Mouse (Mus musculus) neural tube, embryonic 14.5 days (tissue): ENCODE data around the gene Sorcs1. TPM values are rescaled to one million over a fixed set of nuclear protein-coding genes. Genes with fewer than 3 reads are reported as not detected.

Source experiments
- ATAC-seq: fragments of 200-750 bp; cut with Nextera tagmentation; 2 replicates; pipeline ENCODE4 v1.8.0; 2017; ENCODE audit warnings: low read depth, mild to moderate bottlenecking, moderate TSS enrichment, moderate library complexity
- H3K27ac ChIP-seq: fragments of 300-500 bp; sonication (generic); 2 replicates; pipeline ENCODE4 v1.5.1; 2014; ENCODE audit warnings: low read depth, mild to moderate bottlenecking, control low read depth, low read length, moderate library complexity, mixed read lengths
- H3K27me3 ChIP-seq: fragments of 300-500 bp; sonication (generic); 2 replicates; pipeline ENCODE4 v1.6.1; 2014; ENCODE audit warnings: low read length; ENCODE audit not compliant: control insufficient read depth, insufficient read depth
- H3K36me3 ChIP-seq: fragments of 300-500 bp; sonication (generic); 2 replicates; pipeline ENCODE4 v1.6.1; 2014; ENCODE audit warnings: low read length, mixed read lengths; ENCODE audit not compliant: control insufficient read depth, insufficient read depth
- H3K4me1 ChIP-seq: fragments of 300-500 bp; sonication (generic); 2 replicates; pipeline ENCODE4 v1.6.1; 2014; ENCODE audit warnings: low read length; ENCODE audit not compliant: control insufficient read depth, insufficient read depth
- H3K4me2 ChIP-seq: fragments of 300-500 bp; sonication (generic); 2 replicates; pipeline ENCODE4 v1.6.1; 2014; ENCODE audit warnings: mild to moderate bottlenecking, low read depth, low read length, control low read depth
- H3K4me3 ChIP-seq: fragments of 300-500 bp; sonication (generic); 2 replicates; pipeline ENCODE4 v1.5.1; 2014; ENCODE audit warnings: low read depth, low read length, control low read depth, mixed read lengths
- H3K9ac ChIP-seq: fragments of 300-500 bp; sonication (generic); replicated peaks from 2 replicates; pipeline ENCODE4 v1.6.1; 2014; ENCODE audit warnings: low read depth, mild to moderate bottlenecking, control low read depth, low read length, mixed read lengths
- H3K9me3 ChIP-seq: fragments of 300-500 bp; sonication (generic); 2 replicates; pipeline ENCODE4 v1.6.1; 2016; ENCODE audit warnings: low read length; ENCODE audit not compliant: control insufficient read depth
- WGBS: fragments of 180-500 bp; shearing (Covaris S2); extraction: QIAGEN DNeasy Blood & Tissue Kit; methylation state at CpG from one replicate; pipeline ENCODE4 v1.1.7; 2014; 5-methylcytosine and 5-hydroxymethylcytosine counted together
- polyA plus RNA-seq: library from polyadenylated mRNA; unstranded; fragments of >200 nt; fragmentation: Nextera tagmentation; extraction: Ambion mirVana; gene quantifications from 2 replicates; pipeline ENCODE4 v1.2.1, GENCODE M21; 2014

The Sorcs1 gene
- polyA plus RNA-seq, 1 experiment from 2014 or later = 17.9 TPM

GRCm38 (mm10) chr19:50652750-50653149 is 25.7 kb downstream of the Sorcs1 start:
- ATAC-seq = no peak
- Histone ChIP-seq H3K36me3 (no peaks in the 10 kb centered on the region), H3K4me1 (no peaks in the 10 kb centered on the region), H3K27me3 (no peaks in the 10 kb centered on the region), H3K4me3 (no peak overlapping the region), H3K27ac (no peak overlapping the region), H3K9me3 (no peaks in the 10 kb centered on the region), H3K9ac (no peak overlapping the region), H3K4me2 (no peak overlapping the region)
- WGBS = 81% methylated on average over 5 of the region's 5 CpGs

GRCm38 (mm10) chr19:50643836-50644235 is 34.6 kb downstream of the Sorcs1 start:
- H3K27ac ChIP-seq = no peak overlapping the region
- H3K36me3 ChIP-seq = no peaks in the 10 kb centered on the region
- ATAC-seq = no peak
- H3K9me3 ChIP-seq = no peaks in the 10 kb centered on the region
- H3K4me2 ChIP-seq = no peak overlapping the region
- no peak overlapping the region for H3K9ac ChIP-seq
- WGBS = 35% methylated on average over 1 of the region's 1 CpGs
- H3K27me3 ChIP-seq = no peaks in the 10 kb centered on the region
- H3K4me3 ChIP-seq = no peak overlapping the region
- H3K4me1 ChIP-seq = peaks cover 5% of the 10 kb centered on the region; the same call in 1 of the 2 replicates

- H3K27ac ChIP-seq = no peak overlapping the region
- no peaks in the 10 kb centered on the region for H3K36me3 ChIP-seq
- no peak overlapping the region for H3K9ac ChIP-seq
- ATAC-seq = no peak
- H3K27me3 ChIP-seq = no peaks in the 10 kb centered on the region
- H3K4me3 ChIP-seq = no peak overlapping the region
- WGBS = 71% methylated on average over 1 of the region's 1 CpGs
- no peaks in the 10 kb centered on the region for H3K9me3 ChIP-seq
- H3K4me2 ChIP-seq = no peak overlapping the region
- H3K4me1 ChIP-seq = peaks cover 5% of the 10 kb centered on the region; the same call in 1 of the 2 replicates
Measured at GRCm38 (mm10) chr19:50642121-50642520, 36.3 kb downstream of the Sorcs1 start.

GRCm38 (mm10) chr19:50640251-50641032 is 38.0 kb downstream of the Sorcs1 start:
- Histone ChIP-seq H3K36me3 (no peaks in the 10 kb centered on the region), H3K4me1 (peaks cover 5% of the 10 kb centered on the region; the same call in 1 of the 2 replicates), H3K9me3 (no peaks in the 10 kb centered on the region), H3K27me3 (no peaks in the 10 kb centered on the region), H3K4me3 (no peak overlapping the region), H3K4me2 (no peak overlapping the region), H3K9ac (no peak overlapping the region), H3K27ac (no peak overlapping the region)
- whole genome bisulfite sequencing = 48% methylated on average over 8 of the region's 8 CpGs
- ATAC-seq = no peak

- Histone ChIP-seq H3K9me3 (no peaks in the 10 kb centered on the region), H3K4me2 (no peak overlapping the region), H3K27ac (no peak overlapping the region), H3K27me3 (no peaks in the 10 kb centered on the region), H3K4me3 (no peak overlapping the region), H3K4me1 (peaks cover 5% of the 10 kb centered on the region; the same call in 1 of the 2 replicates), H3K9ac (no peak overlapping the region), H3K36me3 (no peaks in the 10 kb centered on the region)
- 73% methylated on average over 6 of the region's 6 CpGs for WGBS
- no peak for ATAC-seq
Measured at GRCm38 (mm10) chr19:50638176-50638575, 40.3 kb downstream of the Sorcs1 start.

- Histone ChIP-seq H3K9me3 (no peaks in the 10 kb centered on the region), H3K27me3 (no peaks in the 10 kb centered on the region), H3K4me1 (no peaks in the 10 kb centered on the region), H3K4me2 (no peak overlapping the region), H3K9ac (no peak overlapping the region), H3K27ac (no peak overlapping the region), H3K4me3 (no peak overlapping the region), H3K36me3 (no peaks in the 10 kb centered on the region)
- ATAC-seq = no peak
- WGBS = 49% methylated on average over 9 of the region's 9 CpGs
Measured at GRCm38 (mm10) chr19:50614013-50614412, 64.4 kb downstream of the Sorcs1 start.

GRCm38 (mm10) chr19:50611619-50612018 is 66.8 kb downstream of the Sorcs1 start:
- no peaks in the 10 kb centered on the region for H3K4me1 ChIP-seq
- H3K27me3 ChIP-seq = no peaks in the 10 kb centered on the region
- H3K36me3 ChIP-seq = no peaks in the 10 kb centered on the region
- H3K27ac ChIP-seq = no peak overlapping the region
- no peak for ATAC-seq
- no peaks in the 10 kb centered on the region for H3K9me3 ChIP-seq
- no peak overlapping the region for H3K4me2 ChIP-seq
- H3K4me3 ChIP-seq = no peak overlapping the region
- H3K9ac ChIP-seq = no peak overlapping the region
- 28% methylated on average over 3 of the region's 3 CpGs for WGBS

- no peak overlapping the region for H3K27ac ChIP-seq
- no peaks in the 10 kb centered on the region for H3K4me1 ChIP-seq
- WGBS = 67% methylated on average over 4 of the region's 4 CpGs
- no peak overlapping the region for H3K9ac ChIP-seq
- H3K9me3 ChIP-seq = no peaks in the 10 kb centered on the region
- no peaks in the 10 kb centered on the region for H3K27me3 ChIP-seq
- H3K4me2 ChIP-seq = no peak overlapping the region
- no peaks in the 10 kb centered on the region for H3K36me3 ChIP-seq
- ATAC-seq = no peak
- H3K4me3 ChIP-seq = no peak overlapping the region
Measured at GRCm38 (mm10) chr19:50603882-50604281, 74.6 kb downstream of the Sorcs1 start.

GRCm38 (mm10) chr19:50603380-50603779 is 75.1 kb downstream of the Sorcs1 start:
- Histone ChIP-seq H3K4me2 (no peak overlapping the region), H3K4me1 (no peaks in the 10 kb centered on the region), H3K9ac (no peak overlapping the region), H3K4me3 (no peak overlapping the region), H3K27ac (no peak overlapping the region), H3K36me3 (no peaks in the 10 kb centered on the region), H3K9me3 (no peaks in the 10 kb centered on the region), H3K27me3 (no peaks in the 10 kb centered on the region)
- 93% methylated on average over 5 of the region's 5 CpGs for WGBS
- ATAC-seq = no peak
